Mouse (Mus musculus) CH12.LX (cell line): Measurements from ENCODE around the gene Il34. TPM values are rescaled to one million over a fixed set of nuclear protein-coding genes. Genes with fewer than 3 reads are reported as not detected.

Experiments used
- DNase-seq: peaks from one replicate; pipeline ENCODE4 v3.0.0-alpha.2; 2013; ENCODE audit errors: extremely low read depth
- H3K27ac ChIP-seq: 2 replicates; pipeline ENCODE4 v1.5.1; 2012; ENCODE audit warnings: low read depth, mild to moderate bottlenecking, control low read depth, moderate library complexity; ENCODE audit not compliant: insufficient read depth
- H3K27me3 ChIP-seq: replicated peaks from 2 replicates; pipeline ENCODE3; 2012; ENCODE audit warnings: inconsistent platforms
- H3K36me3 ChIP-seq, 2 experiments: replicated peaks in 1 of 2; 2 replicates each; pipeline versions ENCODE3 to v1.6.1; 2012; ENCODE audit warnings: inconsistent platforms in 1 of 2, low read length in 1 of 2, mild to moderate bottlenecking in 1 of 2, mixed read lengths in 1 of 2, moderate library complexity in 1 of 2; ENCODE audit not compliant: control insufficient read depth in 1 of 2, insufficient read depth in 1 of 2
- H3K4me1 ChIP-seq, 2 experiments: 2 replicates each; pipeline ENCODE4 v1.6.1; 2012; ENCODE audit warnings: inconsistent platforms in 1 of 2, moderate library complexity in 1 of 2; ENCODE audit not compliant: insufficient read depth in 2 of 2, control insufficient read depth in 1 of 2
- H3K4me2 ChIP-seq: 2 replicates; pipeline ENCODE4 v1.6.1; 2012; ENCODE audit warnings: low read depth, mild to moderate bottlenecking, control low read depth; ENCODE audit not compliant: poor library complexity, insufficient read depth, severe bottlenecking
- H3K4me3 ChIP-seq, 3 experiments: fragments of 150-350 bp in 1 of 3; sonication (generic) in 1 of 3; replicated peaks in 1 of 3; 2 replicates each; pipeline versions ENCODE3 to v1.5.1; 2011 to 2012; ENCODE audit warnings: low read depth in 2 of 3, low read length in 2 of 3, mild to moderate bottlenecking in 2 of 3, moderate library complexity in 2 of 3, control low read depth in 1 of 3, improper control_type of control experiment in 1 of 3, inconsistent platforms in 1 of 3, mixed read lengths in 1 of 3; ENCODE audit not compliant: poor library complexity in 1 of 3
- H3K79me2 ChIP-seq: replicated peaks from 2 replicates; pipeline ENCODE4 v1.6.1; 2012; ENCODE audit warnings: mild to moderate bottlenecking, moderate library complexity; ENCODE audit not compliant: control insufficient read depth, poor library complexity, insufficient read depth, severe bottlenecking; ENCODE audit errors: extremely low read depth
- H3K9ac ChIP-seq: 2 replicates; pipeline ENCODE4 v1.6.1; 2012; ENCODE audit warnings: low read depth, mild to moderate bottlenecking, control low read depth, moderate library complexity; ENCODE audit not compliant: insufficient read depth
- H3K9me3 ChIP-seq: replicated peaks from 2 replicates; pipeline ENCODE3; 2012; ENCODE audit warnings: low read length, inconsistent platforms, mixed read lengths
- CHD1 ChIP-seq: IDR thresholded peaks from 2 replicates; pipeline ENCODE4 v1.6.1; 2012; ENCODE audit warnings: low read depth, low read length, improper control_type of control experiment, inconsistent platforms
- ELF1 ChIP-seq: IDR thresholded peaks from 2 replicates; pipeline ENCODE4 v1.6.1; 2014; ENCODE audit warnings: low read depth, mild to moderate bottlenecking, inconsistent platforms, low read length, improper control_type of control experiment
- IRF4 ChIP-seq: IDR thresholded peaks from 2 replicates; pipeline ENCODE4 v1.6.1; 2014; ENCODE audit warnings: low read depth, mild to moderate bottlenecking, inconsistent platforms, low read length, improper control_type of control experiment
- JUND ChIP-seq: conservative IDR thresholded peaks from 2 replicates; pipeline ENCODE4 v1.6.1; 2011; ENCODE audit warnings: low read depth, low read length, improper control_type of control experiment
- KAT2A ChIP-seq: IDR thresholded peaks from 2 replicates; pipeline ENCODE4 v1.6.1; 2012; ENCODE audit warnings: low read length, improper control_type of control experiment, inconsistent platforms; ENCODE audit not compliant: insufficient replicate concordance
- MAX ChIP-seq: IDR thresholded peaks from 2 replicates; pipeline ENCODE4 v1.6.1; 2011; ENCODE audit warnings: low read length, improper control_type of control experiment
- MAZ ChIP-seq: IDR thresholded peaks from 2 replicates; pipeline ENCODE4 v1.6.1; 2012; ENCODE audit warnings: low read depth, mild to moderate bottlenecking, inconsistent platforms, low read length, improper control_type of control experiment, moderate library complexity
- NRF1 ChIP-seq: IDR thresholded peaks from 2 replicates; pipeline ENCODE4 v1.6.1; 2014; ENCODE audit warnings: low read depth, mild to moderate bottlenecking, inconsistent platforms, low read length, improper control_type of control experiment, moderate library complexity
- PAX5 ChIP-seq: IDR thresholded peaks from 2 replicates; pipeline ENCODE4 v1.6.1; 2012; ENCODE audit warnings: low read length, inconsistent platforms, mixed read lengths
- RAD21 ChIP-seq: IDR thresholded peaks from 2 replicates; pipeline ENCODE4 v1.6.1; 2011; ENCODE audit warnings: low read depth, mild to moderate bottlenecking, low read length, improper control_type of control experiment, moderate library complexity
- SIN3A ChIP-seq: IDR thresholded peaks from 2 replicates; pipeline ENCODE4 v1.6.1; 2012; ENCODE audit warnings: low read length, improper control_type of control experiment, inconsistent platforms
- TCF12 ChIP-seq: IDR thresholded peaks from 2 replicates; pipeline ENCODE4 v1.6.1; 2014; ENCODE audit warnings: low read depth, mild to moderate bottlenecking, inconsistent platforms, low read length, improper control_type of control experiment
- USF2 ChIP-seq: conservative IDR thresholded peaks from 2 replicates; pipeline ENCODE4 v1.6.1; 2011; ENCODE audit warnings: low read depth, low read length, improper control_type of control experiment
- ZMIZ1 ChIP-seq: IDR thresholded peaks from 2 replicates; pipeline ENCODE4 v1.6.1; 2012; ENCODE audit warnings: low read depth, mild to moderate bottlenecking, inconsistent platforms, low read length, improper control_type of control experiment
- dilution Hi-C: fragments of 300-500 bp; cut with MboI; formaldehyde crosslinking; loops from 2 replicates; pipeline ENCODE4 v1.14.3; 2020; ENCODE audit warnings: low sequenced_read_pairs; ENCODE audit not compliant: extremely low pct_unique_long_range_greater_than_20kb, extremely low pct_ligation_motif_present
- in situ Hi-C: fragments of 300-500 bp; cut with MboI; formaldehyde crosslinking; loops from 3 replicates; pipeline ENCODE4 v1.14.3; 2019; ENCODE audit warnings: low sequenced_read_pairs, low pct_ligation_motif_present, low pct_unique_long_range_greater_than_20kb, mixed read lengths
- polyA plus RNA-seq: library from polyadenylated mRNA; unstranded; fragments of >175 nt; gene quantifications from 2 replicates; pipeline ENCODE4 v1.2.1, GENCODE M21; 2012; ENCODE audit warnings: low read depth; ENCODE audit not compliant: insufficient read length
- total RNA-seq, 2 experiments: library from RNA; depleted of rRNA; stranded (reverse); fragments of 300-350 nt in 1 of 2; fragments of >200 nt in 1 of 2; gene quantifications; 2 replicates each; pipeline ENCODE4 v1.2.3; 2012 to 2014

Il34 gene
- total and polyA plus RNA-seq, 3 experiments = 0.21 TPM; not detected in 2

GRCm38 (mm10) chr8:110724493-110724892 lies 81.2 kb downstream of the Il34 start:
- no peak for DNase-seq
- Histone ChIP-seq H3K4me2 (no peak overlapping the region), H3K27ac (no peak overlapping the region), H3K9me3 (no peaks in the 10 kb centered on the region), H3K4me3 (no peak overlapping the region), H3K27me3 (no peaks in the 10 kb centered on the region), H3K79me2 (no peaks in the 10 kb centered on the region), H3K4me1 (0 out of 4 replicates have a peak, but pooled peaks cover 0 to 3% of the 10 kb centered on the region in 2 experiments), H3K9ac (no peak overlapping the region), H3K36me3 (peaks cover 0 to 15% of the 10 kb centered on the region in 2 experiments)
- no peak for TF ChIP-seq NRF1
- dilution Hi-C loops = no loop called here
- in situ Hi-C loops = loop anchor here (5.0 kb wide), 1 partner anchor 87 kb away; no protein-coding TSS in a partner anchor

- peaks cover 0 to 30% of the 10 kb centered on the region in 2 experiments for H3K36me3 ChIP-seq
- H3K4me2 ChIP-seq = no peak overlapping the region
- no peaks in the 10 kb centered on the region for H3K9me3 ChIP-seq
- 0 out of 4 replicates have a peak, but pooled peaks cover 0 to 3% of the 10 kb centered on the region in 2 experiments for H3K4me1 ChIP-seq
- no peak overlapping the region for H3K27ac ChIP-seq
- dilution Hi-C loops (no loop called here), in situ Hi-C loops (loop anchor here (5.0 kb wide), 1 partner anchor 85 kb away; no protein-coding TSS in a partner anchor)
- H3K27me3 ChIP-seq = no peaks in the 10 kb centered on the region
- no peak overlapping the region for H3K9ac ChIP-seq
- no peak for TF ChIP-seq USF2
- no peak for TF ChIP-seq KAT2A
- no peak for TF ChIP-seq IRF4
- TF ChIP-seq CHD1 = no peak
- no peak for TF ChIP-seq SIN3A
- TF ChIP-seq TCF12 = no peak
- TF ChIP-seq ZMIZ1 = no peak
- no peak for TF ChIP-seq JUND
- TF ChIP-seq ELF1 = no peak
- TF ChIP-seq PAX5 = no peak
- no peak for TF ChIP-seq MAX
- no peak for TF ChIP-seq RAD21
- TF ChIP-seq MAZ = no peak
- no peaks in the 10 kb centered on the region for H3K79me2 ChIP-seq
- DNase-seq = no peak
- H3K4me3 ChIP-seq = no peak overlapping the region
These were observed 83.2 kb downstream of the Il34 start for GRCm38 (mm10) chr8:110722414-110723011.
